Mouse (Mus musculus): ENCODE measurements around the gene Cnst. TPM values are rescaled to one million over a fixed set of nuclear protein-coding genes. Genes with fewer than 3 reads are reported as not detected.

Cnst gene
- polyA plus RNA-seq, 1 experiment = 45.1 TPM

DNA sequence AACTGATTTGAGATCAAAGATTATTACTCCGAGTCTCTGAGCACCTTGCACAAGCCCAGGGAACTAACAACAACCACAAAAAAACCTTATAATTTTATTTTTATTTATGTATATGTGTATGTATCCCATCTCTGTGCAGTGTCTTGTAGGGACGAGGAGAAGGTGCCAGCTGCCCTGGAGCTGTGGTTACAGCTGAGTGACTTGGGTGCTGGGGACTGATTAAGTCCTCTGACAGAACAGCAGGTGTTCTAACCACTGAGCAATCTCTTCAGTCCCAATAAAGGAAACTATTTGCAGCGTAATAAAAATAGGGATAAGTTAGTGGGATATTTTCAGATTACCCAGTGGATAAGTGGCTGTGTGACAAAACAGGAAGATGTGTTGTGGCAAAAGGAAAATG is 128.2 kb downstream of the Cnst start:
- H3K4me3 ChIP-seq (replicated peaks; ENCODE audit: insufficient read depth, low read depth, low read length) = no peak overlapping the region

DNA sequence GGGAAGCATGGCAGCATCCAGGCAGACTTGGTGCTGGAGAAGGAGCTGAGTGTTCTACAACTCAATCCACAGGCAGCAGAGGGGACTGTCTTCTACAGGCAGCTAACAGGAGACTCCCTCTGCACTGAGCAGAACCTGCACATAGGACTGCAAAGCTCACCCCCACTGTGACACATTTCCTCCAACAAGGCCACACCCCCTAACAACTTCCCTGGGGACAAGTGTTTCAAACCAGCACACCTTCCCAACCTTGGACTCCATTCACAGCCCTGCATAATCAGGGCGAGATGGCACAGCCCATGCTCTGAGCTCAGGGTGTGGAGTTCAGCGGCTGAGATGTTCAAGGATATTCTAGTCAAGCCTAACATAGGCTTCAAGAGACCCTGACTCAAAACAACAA is 130.9 kb downstream of the Cnst start:
- no peak overlapping the region for H3K27ac ChIP-seq (ENCODE audit: insufficient read depth, low read length)
- no peak overlapping the region for H3K4me3 ChIP-seq (replicated peaks; ENCODE audit: insufficient read depth, low read depth, low read length)
- no peaks in the 10 kb centered on the region for H3K4me1 ChIP-seq (ENCODE audit: control insufficient read depth, insufficient read depth, low read length)
- no peak for DNase-seq
- no peak for TF ChIP-seq CTCF (IDR thresholded peaks at IDR 0.05; ENCODE audit: borderline replicate concordance, insufficient read depth, low read depth, low read length)
- TF ChIP-seq POLR2A (IDR thresholded peaks at IDR 0.05; ENCODE audit: borderline replicate concordance, insufficient read depth, low read length) = no peak
- no peaks in the 10 kb centered on the region for H3K27me3 ChIP-seq (ENCODE audit: control insufficient read depth, insufficient read depth, low read length)
- WGBS = 94% methylated on average over 2 of the region's 2 CpGs

More for the DNA sequence above, 128.2 kb downstream of the Cnst start:
- TF ChIP-seq POLR2A (IDR thresholded peaks at IDR 0.05; ENCODE audit: borderline replicate concordance, insufficient read depth, low read length) (no peak), CTCF (IDR thresholded peaks at IDR 0.05; ENCODE audit: borderline replicate concordance, insufficient read depth, low read depth, low read length) (no peak)
- WGBS = 87% methylated on average over 3 of the region's 3 CpGs
- no peaks in the 10 kb centered on the region for H3K27me3 ChIP-seq (ENCODE audit: control insufficient read depth, insufficient read depth, low read length)
- DNase-seq = no peak
- H3K27ac ChIP-seq (ENCODE audit: insufficient read depth, low read length) = no peak overlapping the region
- no peaks in the 10 kb centered on the region; the same call in 1 of the 2 replicates for H3K4me1 ChIP-seq (ENCODE audit: control insufficient read depth, insufficient read depth, low read length)

Other genes starting within 250 kb of the Cnst start
- gene Smyd3, start 28.3 kb upstream of the Cnst start, polyA plus RNA-seq (2012; rRNA removed) = 17.3 and 18.3 TPM in 2 replicates
- 22.6 and 23.5 TPM in 2 replicates for gene Tfb2m, start 103 bp upstream of the Cnst start, polyA plus RNA-seq (2012; rRNA removed)
- gene Sccpdh, start 121.8 kb downstream of the Cnst start, polyA plus RNA-seq (2012; rRNA removed) = 131 and 140 TPM in 2 replicates
- 0.05 and 0.07 TPM in 2 replicates for gene Kif28, start 198.9 kb downstream of the Cnst start, polyA plus RNA-seq (2012; rRNA removed)

All from cerebellum, adult 2 months (tissue).